Mouse (Mus musculus) 3T3-L1 (cell line): ENCODE results near the gene Zfp266.
"Not testable (repeated sequence)": the region's sequence is repeated elsewhere in the genome, so short reads cannot be mapped to it uniquely, and the experiment has no call there.

ENCODE experiments used
- DNase-seq: peaks from one replicate; pipeline ENCODE4 v3.0.0-alpha.2; 2015; ENCODE audit warnings: low read depth, low spot score

The Zfp266 gene

GRCm38 (mm10) chr9:20521306-20521957 lies at the start of gene Zfp266:
Gene Zfp266, minus strand, starts transcription at chr9:20521417.
- peak; percentile 91 for DNase-seq

GRCm38 (mm10) chr9:20565326-20566030 lies 44.3 kb upstream of the Zfp266 start:
- not testable (repeated sequence) for DNase-seq

DNA sequence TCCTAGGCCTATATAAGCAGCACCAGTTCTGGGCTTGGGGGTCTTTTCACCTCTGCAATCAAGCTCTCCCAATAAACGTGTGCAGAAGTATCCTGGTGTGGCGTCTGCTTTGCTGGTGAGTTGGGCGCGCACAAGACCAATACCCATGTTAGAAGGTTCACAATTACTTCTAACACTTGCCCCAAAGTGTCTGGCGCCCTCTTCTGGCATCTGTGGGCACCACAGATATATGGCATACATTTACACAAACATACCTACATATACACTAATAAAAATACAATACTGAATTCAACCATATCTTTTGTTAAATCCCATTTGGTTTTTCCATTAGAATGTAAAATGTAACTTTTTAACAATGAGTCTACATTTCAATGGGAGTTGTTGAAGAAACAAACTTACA lies 41.0 kb upstream of the Zfp266 start:
- DNase-seq = no peak

DNA sequence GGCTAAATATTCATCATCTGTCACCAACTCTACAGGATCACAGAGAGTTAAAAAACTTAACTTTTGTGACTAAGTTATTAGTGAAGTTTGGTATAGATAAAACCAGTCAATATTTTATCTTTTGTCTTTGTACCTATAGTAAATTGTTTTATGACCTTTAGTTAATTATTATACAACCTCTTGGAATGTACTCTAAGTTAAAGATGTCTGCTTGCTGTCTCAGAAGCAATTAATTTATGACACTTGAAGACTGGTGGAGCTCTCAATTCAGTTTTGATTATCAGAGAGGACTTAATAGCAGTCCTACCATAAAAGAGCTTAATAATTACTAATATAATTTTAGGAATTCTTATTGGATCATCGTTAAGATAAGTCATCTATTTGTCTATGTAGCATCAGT lies 31.5 kb upstream of the Zfp266 start:
- no peak for DNase-seq

DNA sequence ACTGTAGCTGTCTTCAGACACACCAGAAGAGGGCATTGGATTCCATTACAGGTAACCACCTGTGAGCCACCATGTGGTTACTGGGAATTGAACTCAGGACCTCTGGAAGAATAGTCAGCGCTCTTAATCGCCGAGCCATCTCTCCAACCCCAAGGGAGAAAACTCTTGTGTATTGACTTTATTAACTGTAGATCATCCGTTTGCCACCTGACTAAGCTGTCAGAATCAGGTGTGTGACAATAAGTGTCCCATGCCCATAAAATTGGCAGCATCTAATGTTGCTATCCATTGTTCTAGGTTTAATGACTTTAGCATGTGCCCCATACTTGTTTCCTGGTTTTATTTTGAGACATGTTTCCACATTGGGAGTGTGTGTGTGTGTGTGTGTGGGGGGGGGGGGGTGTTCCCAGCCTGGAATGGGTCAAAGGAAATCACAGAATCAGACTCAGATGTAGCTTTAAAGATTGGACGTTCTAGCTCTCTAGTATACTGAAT lies 30.6 kb upstream of the Zfp266 start:
- no peak for DNase-seq

DNA sequence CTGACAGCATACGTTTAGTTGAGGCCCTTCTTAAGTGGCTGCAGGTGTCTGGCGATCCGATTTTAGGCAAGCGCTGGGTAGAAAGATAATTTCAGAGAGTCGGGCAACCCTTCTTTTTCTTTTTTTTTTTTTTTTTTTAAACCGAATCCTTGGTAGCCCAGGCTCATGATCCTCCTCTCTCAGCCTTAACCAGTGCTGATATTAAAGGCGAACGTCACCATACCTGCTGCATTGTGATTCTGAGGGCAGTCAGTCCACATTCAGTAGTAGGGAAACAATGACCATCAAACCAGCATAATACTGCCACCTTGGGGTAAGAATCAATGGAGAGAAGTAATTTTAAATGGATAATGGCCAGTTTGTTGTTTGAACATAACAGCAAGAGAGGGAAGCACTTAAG lies 23.9 kb upstream of the Zfp266 start:
- peak; percentile 55 for DNase-seq

GRCm38 (mm10) chr9:20544070-20544821 lies 23.0 kb upstream of the Zfp266 start:
- no peak for DNase-seq

- DNase-seq = no peak
Measured at GRCm38 (mm10) chr9:20543496-20543895, 22.3 kb upstream of the Zfp266 start.

GRCm38 (mm10) chr9:20536598-20536997 lies 15.4 kb upstream of the Zfp266 start:
- no peak for DNase-seq

DNA sequence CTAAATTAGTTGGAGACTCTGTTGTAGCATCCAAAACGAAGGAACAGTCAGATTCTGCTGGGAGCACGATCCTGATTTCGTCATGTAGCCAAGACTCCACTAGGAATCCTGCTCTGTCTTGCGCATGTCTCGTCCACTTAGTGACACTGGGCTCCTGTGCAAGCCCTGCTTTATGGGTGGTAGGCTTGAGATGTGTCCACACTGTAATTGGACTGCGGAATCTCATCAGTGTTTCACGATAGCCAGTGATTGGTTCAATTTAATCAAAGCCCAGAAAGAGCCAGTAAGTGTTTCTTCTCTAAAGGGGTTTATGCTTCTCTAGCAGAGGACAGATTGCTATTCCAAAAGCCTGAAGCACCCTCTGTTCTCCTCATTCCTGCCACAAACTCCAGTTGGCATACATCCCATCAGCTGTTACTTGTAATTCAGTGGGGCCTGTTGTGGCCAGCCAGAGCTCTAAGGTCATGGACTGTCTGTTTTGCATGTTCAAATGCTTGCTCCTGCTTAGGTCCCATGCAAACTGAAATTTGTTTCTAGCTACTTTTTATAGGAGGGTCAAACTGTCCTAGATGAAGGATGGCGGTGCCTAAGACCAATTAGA lies 13.2 kb upstream of the Zfp266 start:
- no peak for DNase-seq

GRCm38 (mm10) chr9:20520531-20521210 lies 546 bp downstream of the Zfp266 start:
- DNase-seq = peak; percentile 45

- peak; percentile 16 for DNase-seq
Measured at GRCm38 (mm10) chr9:20519949-20520348, 1.3 kb downstream of the Zfp266 start.

GRCm38 (mm10) chr9:20518708-20519107 lies 2.5 kb downstream of the Zfp266 start:
- no peak for DNase-seq

DNA sequence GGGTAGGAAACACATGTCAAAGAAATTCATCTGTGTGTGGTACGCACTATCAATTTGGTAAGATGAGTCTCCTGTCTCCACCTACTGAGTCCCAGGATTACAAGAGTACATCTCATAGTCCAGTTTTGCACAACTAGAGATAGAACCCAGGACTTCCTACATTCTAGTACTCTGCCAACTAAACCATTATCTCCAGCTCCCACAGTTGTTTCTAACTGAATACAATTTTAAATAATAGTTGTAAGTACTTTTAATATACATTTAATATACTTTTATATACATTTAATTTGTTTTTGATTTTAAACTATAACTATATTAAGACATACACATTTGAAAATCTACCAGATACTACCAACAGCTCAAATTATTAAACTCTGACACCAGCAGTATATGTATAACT lies 3.5 kb downstream of the Zfp266 start:
- DNase-seq = no peak

DNA sequence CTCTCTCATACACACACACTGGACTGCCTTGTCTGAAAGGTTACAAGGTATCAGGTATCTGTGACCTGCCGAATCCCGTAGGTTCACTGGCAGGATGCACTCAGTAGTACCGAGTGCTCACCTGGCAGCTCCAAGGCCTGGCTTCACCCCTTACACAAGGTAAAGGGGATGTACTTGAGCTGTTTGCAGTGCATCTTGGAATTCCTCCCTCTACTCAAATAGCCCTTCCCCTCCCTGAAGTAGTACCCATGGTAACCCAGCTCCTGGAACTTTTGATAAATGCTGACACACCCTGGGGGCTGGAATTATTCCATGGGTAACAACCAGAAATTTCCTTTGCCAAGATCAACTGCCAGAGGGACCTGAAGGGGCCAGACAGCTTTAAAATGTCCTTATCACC lies 7.2 kb downstream of the Zfp266 start:
- DNase-seq = peak; percentile 36

DNA sequence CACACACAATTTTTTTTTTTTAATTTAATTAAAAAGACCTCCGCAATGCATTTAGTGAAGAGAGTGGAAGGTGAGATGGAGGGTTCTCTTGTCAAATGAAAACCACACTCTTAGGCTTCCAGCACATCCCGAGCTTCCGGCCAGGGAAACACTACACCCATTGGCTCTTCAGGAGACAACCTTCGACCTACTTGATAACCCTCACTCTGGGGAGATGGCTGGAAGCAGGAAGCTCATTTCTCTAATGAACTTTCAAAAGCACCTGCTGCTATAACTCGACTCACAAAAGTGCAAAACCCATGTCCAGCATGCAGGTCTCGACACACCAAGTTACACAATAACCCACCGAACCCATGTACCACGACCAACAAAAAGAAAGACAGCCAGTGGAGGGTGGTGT lies 8.5 kb downstream of the Zfp266 start:
- DNase-seq = no peak

- DNase-seq = no peak
Measured at GRCm38 (mm10) chr9:20511645-20512044, 9.6 kb downstream of the Zfp266 start.

- no peak for DNase-seq
Measured at GRCm38 (mm10) chr9:20510346-20510745, 10.9 kb downstream of the Zfp266 start.

- no peak for DNase-seq
Measured at GRCm38 (mm10) chr9:20509676-20510075, 11.5 kb downstream of the Zfp266 start.

DNA sequence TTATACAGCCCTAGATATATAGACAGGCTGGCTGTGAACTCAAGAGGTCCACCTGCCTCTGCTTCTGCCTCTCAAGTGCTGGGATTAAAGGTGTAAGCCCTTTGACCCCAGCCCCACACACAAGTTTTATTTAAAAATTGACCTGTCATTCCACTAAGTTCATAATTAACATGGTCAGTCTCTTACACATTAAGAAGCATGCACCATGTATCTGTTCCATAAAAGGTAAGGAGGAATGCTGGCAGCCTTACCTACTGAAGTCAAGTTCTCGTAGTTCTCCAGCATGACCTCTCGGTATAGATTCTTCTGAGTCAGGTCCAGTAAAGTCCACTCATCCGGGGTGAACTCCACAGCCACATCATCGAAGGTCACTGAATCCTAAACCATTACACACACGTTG lies 16.4 kb downstream of the Zfp266 start:
- no peak for DNase-seq

GRCm38 (mm10) chr9:20493281-20493680 lies 27.9 kb downstream of the Zfp266 start:
- peak; percentile 54 for DNase-seq
